Mouse (Mus musculus) kidney, adult 2 months (tissue): ENCODE measurements around the gene Tnip3.

Experiments used
- CTCF ChIP-seq: fragments of 200-500 bp; conservative IDR thresholded peaks from 2 replicates; pipeline ENCODE4 v1.5.1; 2011; ENCODE audit warnings: low read depth, mild to moderate bottlenecking, control low read depth, low read length, moderate library complexity, mixed read lengths; ENCODE audit not compliant: insufficient read depth, insufficient read length
- POLR2A ChIP-seq: fragments of 200-500 bp; IDR thresholded peaks from one replicate; pipeline ENCODE4 v1.6.1; 2011; ENCODE audit warnings: low read depth, low read length, control low read depth

DNA sequence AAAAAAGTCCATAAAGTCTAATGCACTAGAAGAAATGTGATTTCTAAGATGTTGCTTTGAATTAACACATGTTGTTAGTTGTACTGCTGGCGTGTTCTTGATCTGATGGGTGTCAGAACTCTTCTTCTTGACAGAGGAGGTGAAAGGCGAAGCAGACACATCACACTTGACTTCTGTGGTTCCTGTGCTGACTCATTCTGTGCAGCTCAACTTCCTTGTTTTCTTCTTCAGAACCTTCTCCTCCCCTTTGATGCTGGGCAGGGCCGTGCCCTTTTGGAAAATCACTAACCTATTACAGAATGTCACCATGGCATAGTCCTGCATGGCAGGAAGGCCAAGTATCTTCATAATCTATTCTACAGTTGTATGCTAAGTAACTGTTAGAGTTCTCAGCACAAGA is 69.1 kb downstream of the Tnip3 start:
- TF ChIP-seq CTCF (no peak), POLR2A (no peak)
